Mouse (Mus musculus) A20 (cell line): Measurements from ENCODE around the gene Col1a1.
A peak's percentile ranks its signal among the peaks of the same experiment; 100 is the strongest.

ENCODE experiments used
- DNase-seq: peaks from one replicate; pipeline ENCODE4 v3.0.0-alpha.2; 2011; ENCODE audit warnings: low read depth, low spot score

Gene Col1a1

DNA sequence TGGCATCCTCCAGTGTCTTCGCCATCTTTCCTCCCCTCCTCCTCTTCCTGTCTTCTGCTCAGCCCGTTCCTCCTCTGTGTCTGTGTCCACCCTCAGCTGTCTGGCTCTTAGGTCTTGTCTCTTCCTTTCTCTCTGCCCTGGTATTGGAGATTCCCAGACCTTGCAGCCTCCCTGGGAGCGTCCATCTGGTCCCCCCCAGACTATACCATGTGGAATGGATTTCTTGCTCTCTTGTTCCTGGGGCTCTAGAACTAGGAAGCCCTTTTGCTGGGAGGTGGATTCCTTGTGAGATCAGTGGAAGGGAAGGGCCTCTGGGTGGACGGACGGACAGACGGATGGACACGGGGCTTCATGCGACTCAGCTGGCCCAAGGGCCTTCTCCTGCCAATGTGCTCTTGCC lies 60.1 kb downstream of the Col1a1 start:
- DNase-seq, result no peak

DNA sequence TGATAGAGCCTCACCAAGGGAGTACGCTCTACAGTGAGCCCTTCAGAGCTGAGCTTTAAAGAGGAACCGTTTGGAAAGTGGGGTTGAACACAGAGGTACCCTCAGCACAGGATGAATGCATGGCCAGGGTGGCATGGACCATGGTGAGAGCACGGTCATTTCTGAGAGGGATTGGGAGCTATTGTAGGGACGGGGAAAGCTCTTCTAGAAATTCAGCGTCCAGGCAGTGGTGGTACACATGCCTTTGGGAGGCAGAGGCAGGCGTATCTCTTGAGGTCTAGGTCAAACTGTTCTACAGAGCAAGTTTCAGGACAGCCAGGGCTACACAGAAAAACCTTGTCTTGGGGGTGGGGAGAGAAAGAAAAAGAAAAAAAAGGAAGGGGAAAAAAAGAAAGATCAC lies 61.0 kb downstream of the Col1a1 start:
- DNase-seq, result no peak

DNA sequence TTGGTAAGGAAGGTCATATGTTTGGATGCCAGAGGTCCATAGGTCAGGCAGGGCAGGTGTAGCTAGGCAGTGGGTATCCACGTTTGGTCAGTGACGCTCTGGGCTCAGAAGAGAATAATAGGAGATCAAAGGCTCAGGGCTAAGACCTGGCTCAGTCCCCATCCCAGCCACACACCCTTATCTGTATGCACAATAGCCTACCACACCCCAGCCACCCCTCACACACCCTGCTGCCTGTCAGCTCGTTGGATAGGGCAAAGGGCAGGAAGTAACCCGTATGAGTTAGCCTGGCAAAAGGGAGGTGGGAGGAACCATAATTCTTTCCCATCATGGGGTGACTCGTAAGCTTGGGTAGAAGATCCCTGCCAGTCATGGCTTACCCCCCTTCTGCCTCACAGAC lies 61.6 kb downstream of the Col1a1 start:
- no peak for DNase-seq

DNA sequence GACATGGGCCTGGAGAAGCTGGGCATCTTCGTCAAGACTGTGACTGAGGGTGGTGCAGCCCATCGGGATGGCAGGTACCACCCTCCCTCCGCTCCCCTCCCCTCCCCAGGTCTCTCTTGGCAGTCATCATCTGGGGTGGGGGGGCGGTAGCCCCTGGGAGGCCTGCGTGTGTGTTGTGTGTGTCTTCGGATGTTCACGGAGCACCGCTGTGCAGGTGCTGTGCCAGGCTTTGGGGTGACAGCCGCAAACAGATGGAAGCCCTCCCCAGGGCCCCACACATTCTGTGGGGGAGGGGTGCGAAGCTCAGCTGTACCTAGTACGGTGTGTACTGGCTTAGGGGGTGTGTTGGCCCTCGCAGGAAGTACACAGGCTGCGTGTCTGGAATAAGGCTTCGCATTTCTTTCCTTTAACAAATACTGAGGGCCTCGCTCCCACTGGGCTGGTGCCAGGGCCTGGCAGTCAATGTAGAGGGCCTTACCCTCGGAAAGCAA lies 62.1 kb downstream of the Col1a1 start:
- DNase-seq, result no peak

DNA sequence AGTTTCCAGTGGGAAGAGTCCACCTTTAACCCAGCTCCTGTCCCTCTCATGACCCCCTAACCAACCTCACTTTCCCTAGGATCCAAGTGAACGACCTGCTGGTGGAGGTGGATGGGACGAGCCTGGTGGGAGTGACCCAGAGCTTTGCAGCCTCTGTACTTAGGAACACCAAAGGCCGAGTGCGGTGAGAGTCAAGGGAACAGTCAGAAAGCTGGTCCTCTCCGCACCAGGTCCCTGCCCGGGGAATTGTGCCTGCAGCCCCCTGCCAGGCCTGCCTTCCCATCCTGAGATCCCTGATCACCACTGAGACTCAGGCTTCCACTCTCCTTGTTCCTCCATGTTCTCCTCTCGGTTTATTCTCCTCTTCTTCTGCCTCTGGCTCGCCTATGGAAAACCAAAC lies 64.1 kb downstream of the Col1a1 start:
- no peak for DNase-seq

DNA sequence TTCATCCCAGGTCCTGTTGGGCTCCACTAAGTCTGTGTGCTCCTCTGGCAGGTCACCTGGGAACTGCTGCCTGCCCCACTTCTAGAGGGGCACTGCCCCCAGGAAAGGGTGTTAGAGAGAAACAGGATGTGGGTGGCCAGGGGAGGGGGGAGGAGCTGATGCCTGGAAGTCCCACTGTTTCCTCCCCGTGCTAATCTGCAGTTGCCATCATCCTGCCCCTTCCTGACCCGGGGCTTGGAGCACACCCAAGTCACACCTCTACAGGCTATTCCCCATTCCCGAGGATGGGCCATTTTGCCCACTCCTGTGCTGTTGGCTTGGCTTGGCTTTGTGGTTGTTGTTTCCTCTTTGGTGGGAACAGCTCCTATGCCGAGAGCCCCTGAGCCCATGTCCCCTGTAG lies 64.5 kb downstream of the Col1a1 start:
- DNase-seq, result no peak

DNA sequence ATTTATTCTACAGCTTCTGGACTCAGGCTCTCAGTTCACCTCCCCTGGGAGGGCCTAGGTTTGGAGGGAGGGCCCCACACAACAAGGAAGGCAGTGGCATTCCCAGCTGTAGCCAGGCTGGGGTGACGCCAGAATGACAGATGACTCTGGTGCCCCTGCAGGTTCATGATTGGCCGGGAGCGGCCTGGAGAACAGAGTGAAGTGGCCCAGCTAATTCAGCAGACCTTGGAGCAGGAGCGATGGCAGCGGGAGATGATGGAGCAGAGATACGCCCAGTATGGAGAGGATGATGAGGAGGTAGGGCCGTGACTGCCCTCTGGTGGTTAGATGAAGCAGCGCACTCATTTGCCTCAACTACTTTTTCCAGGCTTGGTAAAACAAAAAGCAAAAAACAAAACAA lies 65.0 kb downstream of the Col1a1 start:
- DNase-seq, result peak; percentile 51

DNA sequence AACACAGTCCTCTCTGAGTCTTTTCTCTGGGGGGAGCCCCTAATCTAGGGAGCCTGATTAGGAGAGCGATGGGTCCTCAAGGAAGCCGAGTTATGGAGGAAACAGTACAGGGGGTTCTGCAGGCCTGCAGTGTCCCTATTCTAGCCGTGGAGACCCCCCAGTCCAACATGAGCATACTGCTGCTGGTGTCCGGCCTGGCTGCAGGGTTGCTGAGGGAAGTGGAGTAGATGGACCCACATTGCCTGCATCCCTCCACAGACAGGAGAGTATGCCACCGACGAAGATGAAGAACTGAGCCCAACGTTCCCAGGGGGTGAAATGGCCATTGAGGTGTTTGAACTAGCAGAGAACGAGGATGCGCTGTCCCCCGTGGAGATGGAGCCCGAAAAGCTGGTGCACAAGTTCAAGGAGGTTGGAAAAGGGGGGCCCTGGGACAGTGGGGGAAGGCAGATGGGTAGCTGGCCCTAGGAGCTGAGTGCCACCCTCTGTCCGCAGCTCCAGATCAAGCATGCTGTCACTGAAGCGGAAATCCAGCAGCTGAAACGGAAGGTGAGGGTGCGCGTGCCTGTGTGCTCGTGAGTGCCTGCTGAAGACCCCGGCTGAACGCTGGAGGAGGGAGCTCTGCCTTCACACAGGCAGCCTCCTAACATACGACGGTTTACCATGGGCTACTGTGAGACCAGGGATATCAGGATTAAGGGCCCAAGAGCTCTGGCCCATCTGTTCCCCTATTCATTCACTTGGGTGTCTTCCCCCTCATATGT lies 65.7 kb downstream of the Col1a1 start:
- no peak for DNase-seq
